Mouse (Mus musculus): Measurements from ENCODE around the gene Atp8b2.

DNA sequence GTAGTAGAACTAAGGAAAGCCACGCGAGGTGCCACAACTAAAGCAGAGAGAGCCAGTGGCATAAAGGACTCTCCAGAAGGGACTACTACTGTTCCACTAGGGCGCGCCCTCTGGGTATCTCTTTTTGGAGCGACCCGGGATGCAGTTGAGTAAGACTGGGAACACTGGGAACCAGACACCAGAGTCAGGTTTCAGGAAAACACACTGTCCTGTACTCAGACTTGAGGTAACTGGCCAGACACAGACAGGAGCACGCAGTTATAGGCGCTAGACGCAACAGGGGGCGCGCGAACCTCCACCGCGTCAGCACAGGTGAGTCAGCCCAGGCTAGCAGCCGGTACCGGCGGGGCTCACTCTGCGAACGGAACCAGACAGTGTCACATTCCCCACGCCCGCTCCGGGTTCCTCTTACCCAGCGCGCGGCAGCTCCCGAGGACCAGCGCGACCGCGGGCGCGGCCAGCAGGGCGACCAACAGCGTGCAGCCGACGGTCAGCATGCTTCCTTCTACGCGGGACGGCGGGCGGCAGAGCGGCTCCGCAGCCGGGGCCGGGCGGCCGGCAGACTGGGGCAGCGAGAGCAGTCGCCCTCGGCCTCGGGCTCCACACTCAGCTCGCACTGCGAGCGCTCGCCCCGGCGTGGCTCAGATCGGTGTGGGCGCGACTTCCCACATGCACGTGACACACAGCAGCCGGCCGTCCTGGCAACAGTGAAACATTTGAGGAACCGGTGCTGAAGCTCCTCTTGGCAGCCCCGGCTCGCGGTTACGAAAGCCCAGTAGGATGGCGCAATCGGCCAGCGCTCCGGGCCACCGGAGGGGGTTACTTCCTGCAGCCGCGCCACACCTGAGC lies 50.5 kb downstream of the Atp8b2 start, which contains the start of gene Il6ra:
- TF ChIP-seq POLR2A (IDR thresholded peaks at IDR 0.05; ENCODE audit: borderline replicate concordance, control insufficient read depth, low read depth, low read length) (peak; percentile 58; the same call in 1 of the 2 replicates), CTCF (IDR thresholded peaks at IDR 0.05; ENCODE audit: control insufficient read depth, insufficient read depth, low read length) (no peak)
